Mouse (Mus musculus) heart, embryonic 16.5 days (tissue): Measurements from ENCODE around the gene Sycp3. TPM values are rescaled to one million over a fixed set of nuclear protein-coding genes. Genes with fewer than 3 reads are reported as not detected.
"Not testable (repeated sequence)": the region's sequence is repeated elsewhere in the genome, so short reads cannot be mapped to it uniquely, and the experiment has no call there.

Source experiments
- ATAC-seq: fragments of 200-750 bp; cut with Nextera tagmentation; replicated peaks from 2 replicates; pipeline ENCODE4 v1.8.0; 2017; ENCODE audit warnings: moderate number of reproducible peaks; ENCODE audit not compliant: insufficient read depth, low FRiP score; ENCODE audit errors: extremely low read depth
- H3K27ac ChIP-seq: fragments of 300-500 bp; sonication (generic); 2 replicates; pipeline ENCODE4 v1.5.1; 2014; ENCODE audit warnings: mild to moderate bottlenecking, low read length, control low read depth, moderate library complexity
- H3K27me3 ChIP-seq: fragments of 300-500 bp; sonication (generic); 2 replicates; pipeline ENCODE4 v1.6.1; 2014; ENCODE audit warnings: low read length, mixed read lengths; ENCODE audit not compliant: control insufficient read depth, insufficient read depth
- H3K36me3 ChIP-seq: fragments of 300-500 bp; sonication (generic); 2 replicates; pipeline ENCODE4 v1.6.1; 2014; ENCODE audit not compliant: control insufficient read depth, insufficient read depth
- H3K4me1 ChIP-seq: fragments of 300-500 bp; sonication (generic); 2 replicates; pipeline ENCODE4 v1.6.1; 2014; ENCODE audit warnings: low read length, mixed read lengths; ENCODE audit not compliant: control insufficient read depth, insufficient read depth
- H3K4me2 ChIP-seq: fragments of 300-500 bp; sonication (generic); 2 replicates; pipeline ENCODE4 v1.6.1; 2014; ENCODE audit warnings: low read depth, mild to moderate bottlenecking, control low read depth, low read length
- H3K4me3 ChIP-seq: fragments of 300-500 bp; sonication (generic); 2 replicates; pipeline ENCODE4 v1.5.1; 2014; ENCODE audit warnings: mild to moderate bottlenecking, control low read depth, low read length
- H3K9ac ChIP-seq: fragments of 300-500 bp; sonication (generic); 2 replicates; pipeline ENCODE4 v1.6.1; 2014; ENCODE audit warnings: low read length, control low read depth
- H3K9me3 ChIP-seq: fragments of 300-500 bp; sonication (generic); replicated peaks from 2 replicates; pipeline ENCODE4 v1.6.1; 2016; ENCODE audit warnings: low read length; ENCODE audit not compliant: control insufficient read depth
- WGBS: fragments of 180-500 bp; shearing (Covaris S2); extraction: QIAGEN DNeasy Blood & Tissue Kit; methylation state at CpG from one replicate; pipeline ENCODE4 v1.1.7; 2014; 5-methylcytosine and 5-hydroxymethylcytosine counted together
- polyA plus RNA-seq: library from polyadenylated mRNA; unstranded; fragments of >200 nt; fragmentation: Nextera tagmentation; extraction: Ambion mirVana; gene quantifications from 2 replicates; pipeline ENCODE4 v1.2.1, GENCODE M21; 2015

The Sycp3 gene
- polyA plus RNA-seq, 1 experiment from 2014 or later: 0.22 TPM

DNA sequence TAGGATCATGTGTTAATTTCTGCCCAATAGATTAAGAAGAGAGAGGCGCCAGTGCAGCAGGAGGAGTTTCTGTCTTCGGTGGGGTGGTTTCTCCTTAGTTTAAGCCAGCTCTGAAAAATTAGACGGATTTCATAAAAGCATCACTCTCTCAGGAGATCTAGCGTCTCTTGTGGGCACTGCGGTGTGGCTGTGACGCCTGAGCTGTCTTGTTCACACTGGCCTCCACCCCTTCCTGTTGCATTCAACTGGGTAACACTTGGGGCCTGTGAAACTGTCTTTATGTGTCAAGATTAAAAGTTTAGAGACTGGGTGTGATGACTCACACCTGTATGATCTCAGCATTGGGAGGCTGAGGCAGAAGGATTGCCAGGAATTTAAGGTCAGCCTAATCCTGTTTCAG, 31.4 kb upstream of the Sycp3 start:
- Histone ChIP-seq H3K27ac (no peak overlapping the region), H3K4me2 (no peak overlapping the region), H3K9ac (no peak overlapping the region), H3K36me3 (peaks cover 11% of the 10 kb centered on the region), H3K27me3 (no peaks in the 10 kb centered on the region), H3K9me3 (no peaks in the 10 kb centered on the region), H3K4me3 (no peak overlapping the region), H3K4me1 (no peaks in the 10 kb centered on the region)
- 94% methylated on average over 6 of the region's 6 CpGs for WGBS
- no peak for ATAC-seq

DNA sequence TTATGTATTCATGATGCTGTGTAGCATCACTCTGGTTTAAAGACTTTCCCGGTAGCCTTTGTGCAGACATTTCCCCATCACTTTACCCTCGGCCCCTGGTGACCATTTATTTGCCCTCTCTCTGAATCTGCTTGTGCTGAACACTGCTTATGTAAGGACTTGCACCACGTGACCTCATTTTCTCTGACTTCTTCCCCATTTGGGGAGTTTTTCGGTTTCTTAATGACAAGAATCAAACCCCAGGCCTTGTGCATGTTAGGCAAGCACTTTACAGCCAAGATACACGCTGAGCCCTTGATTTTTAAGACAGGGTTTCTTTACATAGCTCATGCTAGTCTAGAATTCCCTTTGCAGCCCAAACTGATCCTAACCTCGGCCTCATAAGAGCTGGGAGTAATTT, 18.1 kb upstream of the Sycp3 start:
- Histone ChIP-seq H3K27me3 (no peaks in the 10 kb centered on the region), H3K36me3 (peaks cover 27% of the 10 kb centered on the region), H3K4me2 (no peak overlapping the region), H3K4me3 (no peak overlapping the region), H3K4me1 (no peaks in the 10 kb centered on the region), H3K9me3 (0 out of 2 replicates have a peak, but pooled peaks cover 2% of the 10 kb centered on the region), H3K27ac (no peak overlapping the region), H3K9ac (no peak overlapping the region)
- 82% methylated on average over 6 of the region's 6 CpGs for WGBS
- ATAC-seq: no peak

DNA sequence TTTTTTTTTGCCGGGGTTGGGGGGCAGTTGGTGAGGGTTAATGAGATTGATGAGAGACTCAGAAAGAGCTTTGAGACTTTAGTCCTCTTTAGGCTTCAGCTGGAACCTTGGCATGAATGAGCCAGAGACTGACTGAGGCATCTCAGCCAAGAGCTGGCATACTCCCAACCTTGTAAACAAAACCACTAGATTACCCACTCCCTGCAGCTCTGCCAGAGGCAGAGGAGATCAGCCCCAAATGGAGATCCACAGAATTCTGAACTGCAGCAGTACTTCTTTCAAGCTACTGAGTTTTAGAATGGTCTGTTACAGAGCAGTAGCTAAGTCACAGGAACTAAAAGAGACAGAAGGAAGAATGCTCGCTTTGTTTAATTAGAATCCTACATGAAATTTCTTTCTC, 8.1 kb upstream of the Sycp3 start:
- Histone ChIP-seq H3K9ac (no peak overlapping the region), H3K4me2 (no peak overlapping the region), H3K27me3 (no peaks in the 10 kb centered on the region), H3K9me3 (no peaks in the 10 kb centered on the region), H3K4me1 (no peaks in the 10 kb centered on the region; the same call in 1 of the 2 replicates), H3K36me3 (no peaks in the 10 kb centered on the region; the same call in 1 of the 2 replicates), H3K4me3 (no peak overlapping the region), H3K27ac (no peak overlapping the region)
- ATAC-seq: no peak
- WGBS: 70% methylated on average over 2 of the region's 2 CpGs

DNA sequence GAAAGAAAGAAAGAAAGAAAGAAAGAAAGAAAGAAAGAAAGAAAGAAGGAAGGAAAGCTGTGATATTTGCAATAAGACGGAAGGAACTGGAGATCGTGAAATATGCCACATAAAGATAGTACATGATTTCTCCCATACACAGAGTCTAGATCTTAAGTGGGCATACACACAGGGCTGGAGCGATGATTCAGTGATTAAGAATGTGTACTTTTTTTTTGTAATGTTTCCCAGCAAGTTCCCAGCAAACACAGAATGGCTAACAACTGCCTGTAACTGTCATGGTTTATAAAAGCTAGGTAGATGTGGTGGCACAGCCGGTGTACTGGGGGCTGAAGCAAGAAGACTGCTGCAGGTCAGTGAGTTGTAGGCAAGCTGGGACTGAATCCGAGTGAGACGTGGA, 7.4 kb upstream of the Sycp3 start:
- 71% methylated on average over 6 of the region's 6 CpGs for WGBS
- no peak for ATAC-seq
- Histone ChIP-seq H3K4me3 (no peak overlapping the region), H3K9ac (no peak overlapping the region), H3K4me1 (no peaks in the 10 kb centered on the region; the same call in 1 of the 2 replicates), H3K9me3 (no peaks in the 10 kb centered on the region), H3K27me3 (no peaks in the 10 kb centered on the region), H3K27ac (no peak overlapping the region), H3K4me2 (no peak overlapping the region), H3K36me3 (no peaks in the 10 kb centered on the region; the same call in 1 of the 2 replicates)

DNA sequence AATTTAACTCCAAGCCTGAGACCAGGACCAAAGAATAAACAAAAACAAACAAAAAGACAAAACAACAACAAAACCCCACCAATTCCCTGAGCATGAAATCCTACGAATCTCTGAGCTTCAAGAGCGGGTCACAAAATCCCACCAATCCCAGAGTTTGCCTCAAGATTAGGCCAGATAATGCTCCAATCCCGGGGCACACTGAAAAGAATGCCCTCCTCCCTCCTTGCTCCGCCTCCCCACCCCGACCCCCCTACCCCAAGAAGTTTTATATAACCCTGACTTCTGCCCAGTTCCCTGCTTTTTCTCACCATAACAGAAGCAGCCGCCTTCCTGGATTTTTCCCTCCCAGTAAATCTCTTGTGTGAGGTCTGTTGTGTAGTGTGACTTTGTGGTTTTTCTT, 1.6 kb upstream of the Sycp3 start:
- Histone ChIP-seq H3K9me3 (no peaks in the 10 kb centered on the region), H3K9ac (no peak overlapping the region), H3K36me3 (no peaks in the 10 kb centered on the region), H3K4me3 (no peak overlapping the region), H3K27me3 (no peaks in the 10 kb centered on the region), H3K4me1 (no peaks in the 10 kb centered on the region), H3K4me2 (no peak overlapping the region), H3K27ac (no peak overlapping the region)
- ATAC-seq: no peak
- WGBS: 35% methylated on average over 6 of the region's 6 CpGs

DNA sequence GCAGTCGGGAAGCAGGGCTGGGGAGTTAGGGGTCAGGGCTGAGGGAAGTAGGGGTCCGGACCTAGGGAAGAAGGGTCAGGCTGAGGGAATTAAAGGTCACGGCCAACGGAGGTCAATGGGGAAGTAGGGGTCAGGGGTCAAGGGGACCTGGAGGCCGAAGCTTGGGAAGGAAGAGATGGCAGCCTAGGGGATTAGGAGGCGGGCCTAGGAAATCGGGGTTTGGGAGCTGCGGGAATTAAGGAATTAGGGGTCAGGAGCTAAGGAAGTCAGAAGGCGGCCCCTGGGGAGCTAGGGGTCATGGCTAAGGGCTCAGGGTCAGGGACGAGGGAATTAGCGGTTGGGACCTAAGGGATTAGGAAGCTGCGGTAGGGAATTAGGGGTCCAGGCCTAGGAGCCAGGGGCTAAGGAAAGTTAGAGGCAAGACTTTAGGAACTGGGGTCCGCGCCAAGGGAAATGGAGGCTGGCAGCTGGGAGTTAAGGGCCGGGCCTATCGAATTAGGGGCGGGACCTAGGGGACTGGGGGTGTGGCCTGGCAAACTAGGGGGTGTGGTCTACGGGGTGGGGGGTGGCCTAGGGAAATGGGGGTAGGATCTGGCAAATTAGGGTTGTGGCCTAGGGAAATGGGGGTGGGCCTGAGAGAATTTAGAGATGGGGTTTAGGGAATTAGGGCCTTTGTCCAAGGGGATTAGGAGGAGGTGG, 902 bp downstream of the Sycp3 start:
- whole genome bisulfite sequencing: 69% methylated on average over 18 of the region's 18 CpGs
- H3K27ac ChIP-seq: no peak overlapping the region
- H3K27me3 ChIP-seq: no peaks in the 10 kb centered on the region
- H3K4me1 ChIP-seq: no peaks in the 10 kb centered on the region
- H3K9me3 ChIP-seq: no peaks in the 10 kb centered on the region
- no peak overlapping the region for H3K9ac ChIP-seq
- H3K4me2 ChIP-seq: no peak overlapping the region
- H3K4me3 ChIP-seq: no peak overlapping the region
- no peak for ATAC-seq
- H3K36me3 ChIP-seq: no peaks in the 10 kb centered on the region

DNA sequence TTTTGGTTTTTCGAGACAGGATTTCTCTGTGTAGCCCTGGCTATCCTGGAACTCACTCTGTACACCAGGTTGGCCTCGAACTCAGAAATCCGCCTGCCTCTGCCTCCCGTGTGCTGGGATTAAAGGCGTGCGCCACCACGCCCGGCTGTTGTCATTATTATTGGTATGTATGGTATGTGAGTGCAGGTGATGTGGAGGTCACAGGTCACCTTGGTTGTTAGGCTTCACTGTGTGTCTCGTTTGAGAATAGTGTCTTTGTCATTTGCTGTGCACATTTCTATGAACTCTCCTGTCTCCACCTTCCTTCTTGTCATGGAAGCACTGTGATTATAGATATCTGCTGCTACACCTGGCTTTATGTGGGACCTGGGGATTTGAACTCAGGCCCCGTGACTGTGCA, 23.5 kb downstream of the Sycp3 start:
- not testable (repeated sequence) for H3K9me3 ChIP-seq, H3K4me1 ChIP-seq, H3K4me3 ChIP-seq, H3K9ac ChIP-seq, H3K36me3 ChIP-seq, H3K27me3 ChIP-seq, H3K27ac ChIP-seq, H3K4me2 ChIP-seq, ATAC-seq
- WGBS: 88% methylated on average over 10 of the region's 10 CpGs

DNA sequence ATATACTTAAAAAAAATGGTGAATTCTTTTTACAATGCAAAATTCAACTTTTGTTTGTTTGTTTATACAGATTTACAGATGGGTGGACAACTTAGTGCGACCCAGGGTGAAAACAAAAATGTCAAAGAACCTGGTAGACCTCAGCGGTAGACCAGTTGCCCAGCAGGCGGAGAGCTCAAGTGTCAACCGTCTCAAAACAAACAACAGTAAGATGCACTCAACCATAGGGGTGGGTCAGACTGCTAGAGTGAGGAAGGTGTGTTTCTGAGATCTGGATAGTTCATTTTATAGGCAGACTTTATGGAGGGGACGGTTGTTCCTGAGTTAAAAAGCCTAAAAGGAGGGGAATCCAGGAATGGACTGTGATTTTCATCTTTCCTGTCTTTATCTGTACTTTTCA, 29.3 kb downstream of the Sycp3 start:
- Histone ChIP-seq H3K9ac (no peak overlapping the region), H3K27me3 (no peaks in the 10 kb centered on the region), H3K27ac (no peak overlapping the region), H3K4me3 (no peak overlapping the region), H3K9me3 (no peaks in the 10 kb centered on the region), H3K36me3 (peaks cover 2% of the 10 kb centered on the region; the same call in 1 of the 2 replicates), H3K4me1 (no peaks in the 10 kb centered on the region), H3K4me2 (no peak overlapping the region)
- WGBS: 89% methylated on average over 5 of the region's 5 CpGs
- no peak for ATAC-seq

DNA sequence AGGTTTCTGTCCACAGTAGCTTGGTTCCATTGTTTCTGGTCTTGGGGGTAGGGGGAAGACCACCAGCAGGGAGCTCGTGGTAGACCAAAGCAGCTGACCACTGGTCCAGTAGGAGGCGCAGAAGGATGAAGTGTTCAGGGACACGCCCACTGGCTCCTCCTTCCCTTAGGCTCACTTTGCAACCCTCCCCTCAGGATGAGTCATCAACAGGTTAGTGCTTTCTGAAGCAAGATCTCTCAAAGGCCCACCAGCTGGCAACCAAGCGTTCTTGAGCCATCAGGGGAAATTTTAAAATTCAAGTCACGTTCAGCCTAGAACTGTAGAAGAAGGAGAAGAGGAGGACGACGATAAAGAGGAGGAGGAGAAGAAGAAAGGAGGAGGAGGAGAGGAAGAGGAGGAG, 32.3 kb downstream of the Sycp3 start:
- H3K4me1 ChIP-seq: no peaks in the 10 kb centered on the region
- H3K4me2 ChIP-seq: no peak overlapping the region
- H3K36me3 ChIP-seq: no peaks in the 10 kb centered on the region
- H3K9ac ChIP-seq: no peak overlapping the region
- 62% methylated on average over 7 of the region's 7 CpGs for WGBS
- H3K4me3 ChIP-seq: no peak overlapping the region
- no peak for ATAC-seq
- H3K9me3 ChIP-seq: no peaks in the 10 kb centered on the region
- no peak overlapping the region for H3K27ac ChIP-seq
- no peaks in the 10 kb centered on the region for H3K27me3 ChIP-seq
